Mouse (Mus musculus) kidney, embryonic 14.5 days (tissue): ENCODE measurements at regions not wholly inside any gene's neighbourhood (a gene's known extent, or its start where the extent isn't known, plus 50 kb on each side); places are given as distances from the start of the nearest gene placed in this dataset.

Experiments
- ATAC-seq: fragments of 200-750 bp; cut with Nextera tagmentation; 2 replicates; pipeline ENCODE4 v1.8.0; 2017; ENCODE audit warnings: moderate number of reproducible peaks, mild to moderate bottlenecking, moderate TSS enrichment, moderate library complexity; ENCODE audit not compliant: low FRiP score, low TSS enrichment
- H3K27ac ChIP-seq: fragments of 300-500 bp; sonication (generic); 2 replicates; pipeline ENCODE4 v1.5.1; 2014; ENCODE audit warnings: low read depth, mild to moderate bottlenecking, low read length, moderate library complexity, mixed read lengths
- H3K27me3 ChIP-seq: fragments of 300-500 bp; sonication (generic); 2 replicates; pipeline ENCODE4 v1.6.1; 2014; ENCODE audit warnings: mild to moderate bottlenecking, low read length; ENCODE audit not compliant: control insufficient read depth, insufficient read depth
- H3K36me3 ChIP-seq: fragments of 300-500 bp; sonication (generic); 2 replicates; pipeline ENCODE4 v1.6.1; 2014; ENCODE audit warnings: low read length, mixed read lengths; ENCODE audit not compliant: control insufficient read depth, insufficient read depth
- H3K4me1 ChIP-seq: fragments of 300-500 bp; sonication (generic); 2 replicates; pipeline ENCODE4 v1.6.1; 2014; ENCODE audit warnings: low read length, mixed read lengths; ENCODE audit not compliant: control insufficient read depth, insufficient read depth
- H3K4me2 ChIP-seq: fragments of 300-500 bp; sonication (generic); replicated peaks from 2 replicates; pipeline ENCODE4 v1.6.1; 2014; ENCODE audit warnings: low read depth, mild to moderate bottlenecking, low read length
- H3K4me3 ChIP-seq: fragments of 300-500 bp; sonication (generic); 2 replicates; pipeline ENCODE4 v1.5.1; 2014; ENCODE audit warnings: mild to moderate bottlenecking, low read length
- H3K9ac ChIP-seq: fragments of 300-500 bp; sonication (generic); 2 replicates; pipeline ENCODE4 v1.6.1; 2014; ENCODE audit warnings: low read depth, mild to moderate bottlenecking, low read length, moderate library complexity
- H3K9me3 ChIP-seq: fragments of 300-500 bp; sonication (generic); 2 replicates; pipeline ENCODE4 v1.6.1; 2016; ENCODE audit warnings: low read length; ENCODE audit not compliant: control insufficient read depth
- WGBS: fragments of 180-500 bp; shearing (Covaris S2); extraction: QIAGEN DNeasy Blood & Tissue Kit; methylation state at CpG from one replicate; pipeline ENCODE4 v1.1.7; 2014; 5-methylcytosine and 5-hydroxymethylcytosine counted together

DNA sequence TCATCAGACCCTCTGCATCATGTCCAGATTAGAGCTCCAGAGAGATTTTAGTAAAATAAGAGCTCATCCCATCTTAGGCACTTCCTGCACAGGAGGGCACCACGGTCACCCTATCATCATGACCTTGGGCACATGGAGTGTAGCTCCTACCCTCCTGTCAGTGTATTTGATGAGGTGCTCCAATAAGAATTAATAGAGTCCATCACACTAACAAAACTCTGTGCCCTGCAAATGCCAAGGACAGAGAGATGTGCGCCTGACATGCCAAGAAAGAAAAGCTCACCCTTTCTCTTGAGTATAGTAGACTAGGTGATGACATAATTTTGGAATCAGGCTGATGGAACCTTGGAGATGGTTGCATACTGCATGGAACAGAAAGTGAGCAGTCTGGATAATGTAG lies 371.0 kb upstream of the Fam19a5 start:
- Histone ChIP-seq H3K4me2 (no peak overlapping the region), H3K9ac (no peak overlapping the region), H3K27ac (no peak overlapping the region), H3K36me3 (no peaks in the 10 kb centered on the region), H3K9me3 (no peaks in the 10 kb centered on the region), H3K27me3 (no peaks in the 10 kb centered on the region), H3K4me1 (no peaks in the 10 kb centered on the region), H3K4me3 (no peak overlapping the region)
- no peak for ATAC-seq
- 98% methylated on average over 2 of the region's 2 CpGs for WGBS

DNA sequence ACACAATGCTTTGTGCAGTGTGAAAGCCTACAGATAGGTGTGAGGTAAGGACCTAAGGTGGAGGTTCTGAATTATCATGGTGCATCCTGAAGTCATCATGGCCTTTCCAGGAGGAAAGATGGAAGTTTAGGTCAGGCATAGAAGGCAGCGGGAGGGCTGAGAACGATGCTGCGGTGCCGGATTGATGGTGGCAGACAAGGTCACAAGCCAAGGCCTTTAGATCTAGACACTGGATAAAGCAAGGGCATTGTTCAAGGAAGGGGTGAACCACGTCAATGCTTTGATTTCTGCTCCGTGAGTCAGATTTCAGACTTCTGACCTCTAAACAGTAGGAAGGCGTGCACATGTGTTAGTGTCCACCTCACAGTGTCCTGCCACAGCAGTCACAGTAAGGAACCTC lies 365.5 kb upstream of the Fam19a5 start:
- H3K27ac ChIP-seq = no peak overlapping the region
- no peak overlapping the region for H3K9ac ChIP-seq
- ATAC-seq = no peak
- no peaks in the 10 kb centered on the region for H3K36me3 ChIP-seq
- H3K4me3 ChIP-seq = no peak overlapping the region
- no peaks in the 10 kb centered on the region for H3K9me3 ChIP-seq
- WGBS = 72% methylated on average over 7 of the region's 7 CpGs
- no peaks in the 10 kb centered on the region for H3K4me1 ChIP-seq
- no peak overlapping the region for H3K4me2 ChIP-seq
- H3K27me3 ChIP-seq = no peaks in the 10 kb centered on the region

DNA sequence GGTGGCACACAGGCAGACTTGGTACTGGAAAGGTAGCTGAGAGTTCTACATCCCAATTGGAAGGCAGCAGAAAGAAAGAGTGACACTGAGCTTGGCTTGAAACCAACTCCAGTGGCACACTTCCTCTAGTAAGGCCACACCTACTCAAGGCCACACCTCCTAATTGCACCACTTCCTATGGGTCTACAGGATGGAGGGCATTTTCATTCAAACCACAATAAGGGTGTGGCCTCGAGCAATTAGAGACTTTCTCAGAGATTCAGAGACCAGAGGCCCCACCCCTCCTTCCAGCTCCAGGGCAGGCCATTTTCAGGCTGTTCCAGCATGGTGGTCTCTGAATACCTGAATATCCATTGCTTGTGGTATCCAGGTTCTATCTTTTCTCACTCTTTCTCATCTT lies 363.3 kb upstream of the Fam19a5 start:
- no peak overlapping the region for H3K4me2 ChIP-seq
- WGBS = 77% methylated on average over 1 of the region's 1 CpGs
- no peaks in the 10 kb centered on the region for H3K36me3 ChIP-seq
- H3K9me3 ChIP-seq = no peaks in the 10 kb centered on the region
- no peaks in the 10 kb centered on the region for H3K4me1 ChIP-seq
- H3K9ac ChIP-seq = no peak overlapping the region
- ATAC-seq = no peak
- no peak overlapping the region for H3K4me3 ChIP-seq
- H3K27ac ChIP-seq = no peak overlapping the region
- H3K27me3 ChIP-seq = no peaks in the 10 kb centered on the region

DNA sequence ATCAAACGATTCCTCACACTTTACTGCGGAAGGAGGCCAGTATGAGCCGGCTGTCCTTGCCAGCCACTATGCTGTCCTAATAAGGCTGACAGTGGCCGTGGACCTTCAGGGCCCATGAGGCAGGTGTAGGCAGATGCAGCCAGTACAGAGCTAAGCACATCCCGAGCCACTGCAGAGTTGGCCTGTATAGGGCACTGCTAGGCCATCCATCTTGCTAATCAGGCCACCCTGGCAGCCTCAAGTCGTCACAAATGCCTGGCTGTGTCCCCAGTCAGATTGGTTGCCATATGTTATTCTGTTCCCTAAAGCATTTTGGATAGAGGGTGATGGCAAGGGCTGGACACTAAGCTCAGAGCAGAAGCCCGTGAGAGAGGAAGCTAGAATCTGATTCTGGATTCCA lies 359.9 kb upstream of the Fam19a5 start:
- H3K4me2 ChIP-seq = no peak overlapping the region
- 59% methylated on average over 7 of the region's 7 CpGs for WGBS
- no peak overlapping the region for H3K4me3 ChIP-seq
- no peak overlapping the region for H3K9ac ChIP-seq
- H3K27me3 ChIP-seq = no peaks in the 10 kb centered on the region
- H3K4me1 ChIP-seq = no peaks in the 10 kb centered on the region
- no peaks in the 10 kb centered on the region for H3K9me3 ChIP-seq
- no peak overlapping the region for H3K27ac ChIP-seq
- ATAC-seq = no peak
- H3K36me3 ChIP-seq = no peaks in the 10 kb centered on the region

DNA sequence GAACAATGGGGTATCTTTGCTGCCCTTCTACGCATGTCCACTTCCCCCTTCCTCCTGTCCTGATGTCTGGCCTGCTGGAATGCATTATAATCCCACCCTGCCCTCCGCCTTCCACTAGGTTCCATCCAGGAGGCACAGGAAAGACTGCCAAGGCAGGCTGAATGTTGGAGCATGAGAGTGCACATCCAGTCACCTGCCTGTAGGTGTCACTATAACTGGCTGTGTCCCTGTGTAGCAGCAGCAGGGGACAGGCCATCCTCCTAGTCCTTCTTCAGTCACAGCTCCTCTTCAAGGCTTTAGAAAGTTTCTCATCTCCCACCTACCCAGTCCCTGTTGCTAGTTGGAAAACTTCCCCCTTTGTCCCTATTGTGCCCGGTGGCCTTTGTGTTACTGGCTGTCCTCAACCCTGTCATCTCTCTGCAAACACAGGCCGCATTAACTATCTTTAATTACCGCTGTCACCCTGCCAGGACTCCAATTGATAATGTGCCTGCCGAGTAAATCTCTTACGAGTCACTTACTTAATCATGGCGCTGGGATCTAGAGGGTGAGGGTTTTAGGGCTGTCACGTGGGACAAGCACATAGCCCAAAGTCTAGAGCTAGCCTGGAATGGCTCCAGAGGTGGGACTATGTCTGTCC lies 355.2 kb upstream of the Fam19a5 start:
- Histone ChIP-seq H3K9me3 (no peaks in the 10 kb centered on the region; the same call in 1 of the 2 replicates), H3K4me1 (no peaks in the 10 kb centered on the region), H3K27ac (no peak overlapping the region), H3K4me3 (no peak overlapping the region), H3K4me2 (no peak overlapping the region), H3K36me3 (no peaks in the 10 kb centered on the region), H3K27me3 (no peaks in the 10 kb centered on the region), H3K9ac (no peak overlapping the region)
- WGBS = 85% methylated on average over 9 of the region's 9 CpGs
- ATAC-seq = no peak

DNA sequence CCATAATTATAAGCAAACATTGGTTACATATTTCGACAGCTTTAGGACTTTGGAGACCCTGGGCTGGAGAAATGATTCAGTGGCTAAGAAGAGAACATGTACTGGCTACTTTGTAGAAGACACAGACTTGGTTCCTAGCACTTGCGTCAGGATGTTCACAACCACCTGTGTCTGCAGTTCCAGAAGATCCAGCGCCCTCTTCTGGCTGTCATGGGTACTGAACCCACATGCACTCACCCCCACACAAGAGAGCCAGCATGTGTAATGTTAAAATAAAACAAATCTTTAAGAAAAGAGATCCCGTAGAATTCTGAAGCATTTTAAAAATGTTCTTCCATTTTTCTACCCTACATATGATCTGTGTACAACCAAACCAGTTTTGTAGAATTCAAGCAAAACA lies 352.2 kb upstream of the Fam19a5 start:
- Histone ChIP-seq H3K9me3 (no peaks in the 10 kb centered on the region; the same call in 1 of the 2 replicates), H3K36me3 (no peaks in the 10 kb centered on the region), H3K27me3 (no peaks in the 10 kb centered on the region), H3K4me1 (no peaks in the 10 kb centered on the region), H3K4me3 (no peak overlapping the region), H3K27ac (no peak overlapping the region), H3K9ac (no peak overlapping the region), H3K4me2 (no peak overlapping the region)
- WGBS = 68% methylated on average over 4 of the region's 4 CpGs
- no peak for ATAC-seq

DNA sequence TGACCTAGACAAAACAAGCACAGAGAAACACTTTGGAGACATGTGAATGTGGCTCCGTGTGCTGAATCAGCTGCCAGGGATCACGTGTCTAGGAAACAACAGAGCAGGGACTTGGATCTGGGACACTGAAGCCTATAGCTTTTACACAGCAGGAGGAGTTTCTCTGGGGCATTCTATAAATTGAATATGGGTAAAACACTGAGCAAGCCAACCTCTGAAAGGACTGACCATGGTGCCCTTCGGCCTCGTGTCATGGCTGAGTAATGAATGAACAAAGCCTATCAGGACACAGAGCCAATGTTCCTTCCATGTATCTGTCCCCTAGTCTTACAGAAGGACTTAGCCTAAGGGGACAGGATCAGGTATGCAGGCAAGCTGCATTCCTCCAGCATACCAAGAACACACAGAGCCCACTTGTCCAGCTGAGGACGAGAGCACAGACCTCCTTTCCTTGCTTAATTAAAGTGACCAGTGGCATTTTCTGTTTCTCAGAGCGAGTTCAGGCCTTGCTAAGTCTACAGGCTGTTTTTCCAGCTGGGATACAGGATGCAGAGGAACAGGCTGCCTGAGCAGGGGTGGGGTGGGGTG lies 347.7 kb upstream of the Fam19a5 start:
- Histone ChIP-seq H3K9me3 (no peaks in the 10 kb centered on the region; the same call in 1 of the 2 replicates), H3K27ac (no peak overlapping the region), H3K27me3 (no peaks in the 10 kb centered on the region), H3K36me3 (no peaks in the 10 kb centered on the region), H3K4me1 (no peaks in the 10 kb centered on the region), H3K4me3 (no peak overlapping the region), H3K9ac (no peak overlapping the region), H3K4me2 (no peak overlapping the region)
- WGBS = 50% methylated on average over 6 of the region's 6 CpGs
- no peak for ATAC-seq

DNA sequence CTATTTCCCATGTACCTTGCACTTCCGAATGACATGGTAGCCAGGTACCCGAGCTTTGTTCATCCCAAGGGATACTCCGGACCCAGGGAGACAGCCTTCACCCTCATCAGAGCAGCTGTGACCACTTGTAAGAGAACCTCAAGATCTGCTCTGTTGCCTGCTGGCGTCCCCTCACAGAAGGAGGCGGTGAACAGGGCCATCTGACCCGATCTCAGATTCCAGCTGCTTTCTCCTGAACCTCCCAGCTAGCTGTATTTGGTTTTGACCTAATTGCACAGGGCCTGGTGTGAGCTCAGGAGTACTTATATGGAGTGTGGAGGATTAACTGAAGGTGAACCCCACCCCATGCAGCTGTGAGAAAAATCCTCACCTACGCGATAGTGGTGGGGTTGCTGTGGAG lies 344.5 kb upstream of the Fam19a5 start:
- Histone ChIP-seq H3K27ac (no peak overlapping the region), H3K9me3 (no peaks in the 10 kb centered on the region), H3K4me1 (no peaks in the 10 kb centered on the region), H3K9ac (no peak overlapping the region), H3K27me3 (no peaks in the 10 kb centered on the region), H3K36me3 (no peaks in the 10 kb centered on the region), H3K4me3 (no peak overlapping the region), H3K4me2 (no peak overlapping the region)
- ATAC-seq = no peak
- WGBS = 79% methylated on average over 8 of the region's 8 CpGs

DNA sequence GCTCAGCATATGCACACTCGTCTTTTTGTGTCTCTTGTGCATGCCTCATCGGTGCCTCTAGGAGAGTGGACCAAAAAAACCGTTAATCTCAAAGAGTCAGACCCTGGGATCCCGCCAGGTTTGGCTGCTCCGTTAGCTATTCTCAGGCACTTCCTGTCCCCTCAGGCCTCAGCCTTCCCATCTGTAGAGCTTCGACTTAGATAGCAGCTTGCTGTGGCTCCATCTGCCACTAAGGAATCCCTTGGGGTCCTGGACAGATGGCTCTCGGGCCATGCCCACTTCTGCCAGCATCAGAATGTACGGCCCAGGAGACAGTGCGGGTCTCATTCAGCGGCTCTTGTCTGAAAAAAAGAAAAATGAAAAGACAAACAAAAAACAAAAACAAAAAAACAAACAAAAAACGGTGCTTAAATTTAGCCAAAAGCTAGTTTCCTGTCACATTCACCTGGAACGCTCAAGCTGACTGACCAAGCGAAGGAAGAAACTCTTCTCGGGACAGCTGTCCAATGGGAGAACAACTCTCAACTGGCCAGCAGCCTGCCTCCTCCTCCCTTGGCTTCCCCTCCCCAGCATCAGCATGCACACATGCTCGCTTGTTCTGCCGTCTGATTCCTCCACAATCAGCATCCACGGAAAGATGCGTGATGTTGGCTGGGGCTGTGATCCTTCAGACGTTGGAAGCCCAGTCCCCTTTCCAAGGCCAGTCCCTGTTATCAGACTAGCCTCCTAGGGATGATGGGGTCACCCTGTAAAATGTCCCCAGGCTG lies 343.6 kb upstream of the Fam19a5 start:
- no peaks in the 10 kb centered on the region for H3K9me3 ChIP-seq
- ATAC-seq = no peak
- WGBS = 74% methylated on average over 19 of the region's 19 CpGs
- H3K4me1 ChIP-seq = no peaks in the 10 kb centered on the region
- H3K27me3 ChIP-seq = no peaks in the 10 kb centered on the region
- no peaks in the 10 kb centered on the region for H3K36me3 ChIP-seq
- H3K9ac ChIP-seq = no peak overlapping the region
- no peak overlapping the region for H3K4me3 ChIP-seq
- H3K4me2 ChIP-seq = no peak overlapping the region
- H3K27ac ChIP-seq = no peak overlapping the region
